Mouse (Mus musculus): ENCODE measurements around the gene Lman2l. TPM values are rescaled to one million over a fixed set of nuclear protein-coding genes. Genes with fewer than 3 reads are reported as not detected.

Gene Lman2l
- total RNA-seq, 2 experiments from 2014 or later, result 72.1 to 77.4 TPM

Other genes with a start within 250 kb of the Lman2l start
- gene Uggt1, start 200.6 kb downstream of the Lman2l start, total RNA-seq (2021), result 10 to 100 TPM; 33.6 to 39.2 TPM
- under 1 TPM; 0.53 to 0.77 TPM for gene Neurl3, start 170.6 kb downstream of the Lman2l start, total RNA-seq (2021)
- 10 to 100 TPM; 15.2 to 16.4 TPM for gene Arid5a, start 137.5 kb downstream of the Lman2l start, total RNA-seq (2021)
- gene Kansl3, start 76.1 kb downstream of the Lman2l start, total RNA-seq (2021), result 10 to 100 TPM; 71.2 to 76.0 TPM
- not detected for gene Fer1l5, start 73.0 kb downstream of the Lman2l start, total RNA-seq (2021)
- gene Cnnm4, start 26.3 kb upstream of the Lman2l start, total RNA-seq (2021), result 10 to 100 TPM; 15.6 to 16.6 TPM
- gene Cnnm3, start 66.6 kb upstream of the Lman2l start, total RNA-seq (2021), result 10 to 100 TPM; 40.8 to 41.3 TPM
- 1 to 10 TPM; 5.1 to 6.8 TPM for gene Ankrd23, start 91.6 kb upstream of the Lman2l start, total RNA-seq (2021)
- gene Gm42417, start 94.2 kb upstream of the Lman2l start, total RNA-seq (2021), result not detected
- gene Ankrd39, start 102.2 kb upstream of the Lman2l start, total RNA-seq (2021), result 10 to 100 TPM; 11.1 TPM
- gene Sema4c, start 113.1 kb upstream of the Lman2l start, total RNA-seq (2021), result 10 to 100 TPM in 1 of 2 experiments, 1 to 10 TPM in 1; 9.7 to 10.6 TPM
- not detected for gene Fam178b, start 237.9 kb upstream of the Lman2l start, total RNA-seq (2021)
- gene Cox5b, start 246.2 kb upstream of the Lman2l start, total RNA-seq (2021), result 100 to 1,000 TPM; 678 to 718 TPM